Mouse (Mus musculus): Measurements from ENCODE around the gene Mrpl22. TPM values are rescaled to one million over a fixed set of nuclear protein-coding genes. Genes with fewer than 3 reads are reported as not detected.
A peak's percentile ranks its signal among the peaks of the same experiment; 100 is the strongest.
"Not testable (repeated sequence)": the region's sequence is repeated elsewhere in the genome, so short reads cannot be mapped to it uniquely, and the experiment has no call there.

The Mrpl22 gene
- polyA plus RNA-seq, 2 experiments, result 84.4 to 123 TPM

DNA sequence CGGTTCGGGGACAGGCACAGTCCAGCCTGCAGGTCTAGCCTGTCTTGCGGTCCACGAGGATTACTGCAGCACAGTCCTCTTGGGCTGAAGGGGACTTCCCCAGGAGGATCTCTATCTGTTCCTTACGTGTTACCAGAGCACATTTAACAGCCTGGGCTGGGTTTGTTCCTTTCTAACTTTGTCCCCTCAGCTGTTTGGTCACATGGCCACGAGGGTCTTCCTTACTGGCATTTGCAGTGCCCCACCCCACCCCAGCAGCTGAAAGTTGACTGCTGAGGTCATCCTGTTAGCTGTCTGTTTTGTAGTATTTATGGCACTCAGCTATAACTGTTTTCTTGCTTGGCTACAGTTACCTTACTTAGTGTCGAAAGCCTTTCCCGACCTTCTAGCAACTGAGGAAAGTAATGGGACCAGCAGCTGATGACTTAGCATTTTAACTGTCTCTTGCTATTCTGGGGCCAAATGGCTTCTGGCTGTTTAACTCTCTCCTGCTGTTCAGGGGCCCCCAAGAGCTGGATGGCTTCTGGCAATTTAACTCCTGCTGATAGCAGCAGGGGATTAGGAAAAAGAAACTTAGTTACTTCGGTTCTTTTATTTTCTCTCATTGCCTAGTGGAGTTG is 39.7 kb downstream of the Mrpl22 start:
- no peak overlapping the region for H3K4me2 ChIP-seq (replicated peaks; ENCODE audit: low read depth, low read length, severe bottlenecking)
- WGBS, result 18% methylated on average over 9 of the region's 9 CpGs
- H3K9ac ChIP-seq (ENCODE audit: low read depth, low read length, severe bottlenecking), result no peak overlapping the region
- H3K4me3 ChIP-seq (replicated peaks; ENCODE audit: low read length), result no peak overlapping the region
- H3K27ac ChIP-seq (replicated peaks; ENCODE audit: low read depth, low read length), result no peak overlapping the region
- peak; percentile 36 for DNase-seq (ENCODE audit: low spot score)
- H3K27me3 ChIP-seq (ENCODE audit: control insufficient read depth, insufficient read depth, low read length), result no peaks in the 10 kb centered on the region
- no peak for TF ChIP-seq POLR2A (IDR thresholded peaks at IDR 0.05; ENCODE audit: borderline replicate concordance, extremely low read depth, insufficient read depth, insufficient read length)
- H3K9me3 ChIP-seq (ENCODE audit: control insufficient read depth, low read length), result no peaks in the 10 kb centered on the region
- no peaks in the 10 kb centered on the region for H3K36me3 ChIP-seq (ENCODE audit: control insufficient read depth, insufficient read depth, low read length)
- H3K4me1 ChIP-seq (ENCODE audit: control insufficient read depth, insufficient read depth, low read length), result peaks cover 3% of the 10 kb centered on the region
- peak; percentile 80 for ATAC-seq (ENCODE audit: low FRiP score, low read depth)

DNA sequence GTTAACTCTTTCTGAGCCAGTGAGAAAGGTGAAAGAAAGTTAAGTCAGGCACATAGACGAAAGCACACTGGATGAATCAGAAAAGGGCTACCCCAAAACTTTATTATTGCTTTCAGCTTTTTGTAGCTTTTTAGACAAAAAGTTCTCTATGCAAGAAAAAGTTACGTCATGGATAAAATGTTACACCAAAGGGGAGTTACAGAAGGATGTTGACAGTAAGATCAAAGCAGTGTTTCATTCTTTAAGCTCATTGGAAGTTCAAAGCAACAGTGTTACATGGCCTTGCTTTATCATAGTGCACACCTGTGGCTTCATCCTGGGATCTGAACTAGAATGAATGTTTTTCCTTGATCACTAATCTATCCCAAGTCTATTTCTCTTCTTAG is 40.2 kb downstream of the Mrpl22 start:
- Histone ChIP-seq H3K36me3 (ENCODE audit: control insufficient read depth, insufficient read depth, low read length) (no peaks in the 10 kb centered on the region), H3K9ac (ENCODE audit: low read depth, low read length, severe bottlenecking) (no peak overlapping the region), H3K4me3 (replicated peaks; ENCODE audit: low read length) (no peak overlapping the region), H3K4me2 (replicated peaks; ENCODE audit: low read depth, low read length, severe bottlenecking) (no peak overlapping the region), H3K4me1 (ENCODE audit: control insufficient read depth, insufficient read depth, low read length) (peaks cover 3% of the 10 kb centered on the region), H3K27me3 (ENCODE audit: control insufficient read depth, insufficient read depth, low read length) (no peaks in the 10 kb centered on the region), H3K27ac (replicated peaks; ENCODE audit: low read depth, low read length) (no peak overlapping the region), H3K9me3 (ENCODE audit: control insufficient read depth, low read length) (no peaks in the 10 kb centered on the region)
- TF ChIP-seq POLR2A (IDR thresholded peaks at IDR 0.05; ENCODE audit: borderline replicate concordance, extremely low read depth, insufficient read depth, insufficient read length), result no peak
- ATAC-seq (ENCODE audit: low FRiP score, low read depth), result no peak
- DNase-seq (ENCODE audit: low spot score), result no peak
- 16% methylated on average over 2 of the region's 2 CpGs for WGBS

DNA sequence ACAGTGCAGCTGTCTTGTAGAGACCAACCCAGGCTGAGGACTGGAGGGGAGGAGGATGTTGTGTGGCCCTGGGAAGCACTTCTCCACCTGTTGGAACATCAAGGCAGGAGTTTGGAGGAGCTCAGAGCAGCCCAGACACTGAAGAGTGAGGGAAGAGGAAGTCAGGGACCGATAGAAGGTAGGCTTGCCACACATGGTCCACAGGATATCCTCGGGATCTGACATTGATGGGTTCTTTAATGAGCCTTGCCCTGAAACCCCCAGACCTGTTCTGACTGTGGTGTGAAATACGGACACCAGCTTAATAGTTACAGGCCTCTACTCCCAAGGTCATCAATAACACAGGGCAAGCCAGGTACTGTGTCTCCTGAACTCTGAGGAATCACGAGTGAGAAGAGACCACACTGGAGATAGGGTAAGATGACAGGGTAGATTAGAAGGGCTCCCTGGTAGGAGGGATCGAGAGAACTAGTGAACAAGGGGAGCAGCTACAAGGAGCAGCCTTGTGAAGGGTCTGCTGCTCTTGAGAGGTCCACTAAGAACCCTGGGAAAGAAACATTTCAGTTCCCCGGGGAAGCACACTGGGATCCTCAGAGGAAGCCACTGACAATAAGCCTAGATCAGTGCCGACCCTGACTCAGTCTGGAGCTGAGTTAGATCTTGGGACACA is 42.3 kb downstream of the Mrpl22 start:
- TF ChIP-seq POLR2A (IDR thresholded peaks at IDR 0.05; ENCODE audit: borderline replicate concordance, extremely low read depth, insufficient read depth, insufficient read length), result no peak
- ATAC-seq (ENCODE audit: low FRiP score, low read depth), result no peak
- Histone ChIP-seq H3K36me3 (ENCODE audit: control insufficient read depth, insufficient read depth, low read length) (no peaks in the 10 kb centered on the region), H3K27ac (replicated peaks; ENCODE audit: low read depth, low read length) (no peak overlapping the region), H3K9ac (ENCODE audit: low read depth, low read length, severe bottlenecking) (no peak overlapping the region), H3K9me3 (ENCODE audit: control insufficient read depth, low read length) (no peaks in the 10 kb centered on the region), H3K4me1 (ENCODE audit: control insufficient read depth, insufficient read depth, low read length) (peaks cover 3% of the 10 kb centered on the region), H3K27me3 (ENCODE audit: control insufficient read depth, insufficient read depth, low read length) (no peaks in the 10 kb centered on the region), H3K4me2 (replicated peaks; ENCODE audit: low read depth, low read length, severe bottlenecking) (no peak overlapping the region), H3K4me3 (replicated peaks; ENCODE audit: low read length) (no peak overlapping the region)
- DNase-seq (ENCODE audit: low spot score), result no peak
- WGBS, result 75% methylated on average over 7 of the region's 7 CpGs

DNA sequence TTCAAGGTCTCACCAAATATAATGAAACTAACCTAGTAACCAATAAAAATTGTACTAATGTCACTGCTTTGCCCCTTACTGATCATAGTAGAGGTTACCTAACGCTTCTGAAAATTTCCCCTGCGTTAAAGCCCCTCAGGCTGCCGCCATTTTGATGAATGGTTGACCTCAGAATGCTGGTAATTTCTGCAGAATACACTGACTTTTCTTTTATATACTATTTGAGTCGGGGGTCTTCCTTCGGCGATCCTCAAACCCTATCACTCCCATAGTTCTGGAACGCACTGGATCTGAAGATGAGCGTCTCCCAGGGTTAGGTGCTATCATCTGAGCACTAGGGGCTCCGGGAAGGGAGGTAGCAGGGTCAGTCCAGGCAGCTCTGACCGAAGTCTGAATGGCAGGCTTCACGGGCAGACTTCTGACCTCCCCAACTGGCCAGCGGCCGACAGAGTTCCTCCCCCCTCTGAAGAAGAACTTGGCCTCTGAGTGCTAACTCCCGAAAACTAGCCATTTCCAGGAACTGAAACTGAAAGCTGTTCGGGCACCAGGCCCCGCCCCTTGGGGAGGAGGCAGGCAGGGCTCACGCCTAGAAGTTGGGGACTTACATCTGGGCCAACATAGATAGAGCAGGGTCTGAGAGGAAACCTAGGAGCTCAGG is 43.1 kb downstream of the Mrpl22 start:
- Histone ChIP-seq H3K9ac (ENCODE audit: low read depth, low read length, severe bottlenecking) (peak overlapping the region; percentile 45; the same call in 1 of the 2 replicates), H3K36me3 (ENCODE audit: control insufficient read depth, insufficient read depth, low read length) (no peaks in the 10 kb centered on the region), H3K27me3 (ENCODE audit: control insufficient read depth, insufficient read depth, low read length) (no peaks in the 10 kb centered on the region), H3K4me2 (replicated peaks; ENCODE audit: low read depth, low read length, severe bottlenecking) (peak overlapping the region; percentile 63), H3K4me3 (replicated peaks; ENCODE audit: low read length) (peak overlapping the region; percentile 45), H3K4me1 (ENCODE audit: control insufficient read depth, insufficient read depth, low read length) (peaks cover 3% of the 10 kb centered on the region), H3K27ac (replicated peaks; ENCODE audit: low read depth, low read length) (0 out of 2 replicates have a peak overlapping the region, but pooled peaks have one; percentile 55), H3K9me3 (ENCODE audit: control insufficient read depth, low read length) (no peaks in the 10 kb centered on the region)
- ATAC-seq (ENCODE audit: low FRiP score, low read depth) (peak; percentile 67), DNase-seq (ENCODE audit: low spot score) (peak; percentile 32)
- TF ChIP-seq POLR2A (IDR thresholded peaks at IDR 0.05; ENCODE audit: borderline replicate concordance, extremely low read depth, insufficient read depth, insufficient read length), result no peak
- 35% methylated on average over 15 of the region's 17 CpGs for WGBS

DNA sequence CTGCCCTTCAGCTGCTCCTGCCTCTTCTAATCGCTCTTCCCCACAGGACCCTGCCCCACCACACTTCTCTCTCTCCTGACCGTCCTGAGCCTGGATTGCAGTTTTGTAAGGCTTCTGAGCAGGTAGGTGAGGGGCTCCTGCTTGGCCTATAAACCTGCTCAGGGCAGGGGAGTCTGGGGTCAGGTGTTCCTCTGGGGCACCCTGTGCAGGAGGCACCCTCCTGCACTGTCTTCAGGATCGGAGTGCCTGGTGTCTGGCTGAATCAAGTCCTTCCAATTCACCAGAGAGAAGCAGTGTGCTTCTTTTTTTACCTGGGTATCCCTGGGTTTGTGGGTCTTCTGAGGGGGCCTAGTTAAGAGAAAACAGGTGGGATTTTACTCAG is 43.6 kb downstream of the Mrpl22 start:
- not testable (repeated sequence) for H3K4me1 ChIP-seq (ENCODE audit: control insufficient read depth, insufficient read depth, low read length); H3K27ac ChIP-seq (replicated peaks; ENCODE audit: low read depth, low read length); H3K36me3 ChIP-seq (ENCODE audit: control insufficient read depth, insufficient read depth, low read length); H3K27me3 ChIP-seq (ENCODE audit: control insufficient read depth, insufficient read depth, low read length); DNase-seq (ENCODE audit: low spot score); H3K9me3 ChIP-seq (ENCODE audit: control insufficient read depth, low read length); H3K9ac ChIP-seq (ENCODE audit: low read depth, low read length, severe bottlenecking)
- 0 out of 2 replicates have a peak, but pooled peaks have one; percentile 4 for ATAC-seq (ENCODE audit: low FRiP score, low read depth)
- peak overlapping the region; percentile 45; the same call in 1 of the 2 replicates for H3K4me3 ChIP-seq (replicated peaks; ENCODE audit: low read length)
- 0% methylated on average over 2 of the region's 3 CpGs for WGBS
- peak overlapping the region; percentile 63 for H3K4me2 ChIP-seq (replicated peaks; ENCODE audit: low read depth, low read length, severe bottlenecking)
